Mouse (Mus musculus) cerebellum, adult 2 months (tissue): ENCODE data around the gene Tatdn3. TPM values are rescaled to one million over a fixed set of nuclear protein-coding genes. Genes with fewer than 3 reads are reported as not detected.
A peak's percentile ranks its signal among the peaks of the same experiment; 100 is the strongest.

Experiments used
- DNase-seq, 2 experiments: peaks; one replicate each; pipeline ENCODE4 v3.0.0; 2021
- H3K27ac ChIP-seq: fragments of 200-500 bp; 2 replicates; pipeline ENCODE4 v1.5.1; 2012; ENCODE audit warnings: low read length, control low read depth, inconsistent platforms; ENCODE audit not compliant: insufficient read depth
- H3K27me3 ChIP-seq: fragments of 200-500 bp; 2 replicates; pipeline ENCODE4 v1.6.1; 2012; ENCODE audit warnings: inconsistent platforms, mild to moderate bottlenecking, low read length, moderate library complexity; ENCODE audit not compliant: control insufficient read depth, insufficient read depth
- H3K4me1 ChIP-seq: fragments of 200-500 bp; 2 replicates; pipeline ENCODE4 v1.6.1; 2011; ENCODE audit warnings: low read length; ENCODE audit not compliant: control insufficient read depth, insufficient read depth
- H3K4me3 ChIP-seq: fragments of 200-500 bp; replicated peaks from 2 replicates; pipeline ENCODE3; 2011; ENCODE audit warnings: mild to moderate bottlenecking, low read depth, low read length, control low read depth; ENCODE audit not compliant: insufficient read depth
- CTCF ChIP-seq: fragments of 200-500 bp; IDR thresholded peaks from 2 replicates; pipeline ENCODE4 v1.5.1; 2011; ENCODE audit warnings: low read depth, mild to moderate bottlenecking, control low read depth, low read length, moderate library complexity, borderline replicate concordance; ENCODE audit not compliant: insufficient read depth
- POLR2A ChIP-seq: fragments of 200-500 bp; IDR thresholded peaks from 2 replicates; pipeline ENCODE4 v1.6.1; 2011; ENCODE audit warnings: low read length, control low read depth, borderline replicate concordance; ENCODE audit not compliant: insufficient read depth
- WGBS: fragments of 180-500 bp; shearing (Covaris S2); methylation state at CpG from one replicate; pipeline ENCODE4 v1.1.7; 2018; 5-methylcytosine and 5-hydroxymethylcytosine counted together
- polyA plus RNA-seq: library from polyadenylated mRNA; depleted of rRNA; stranded (reverse); fragments of >200 nt; gene quantifications from 2 replicates; pipeline ENCODE4 v1.2.3, GENCODE M21; 2012

Gene Tatdn3
- polyA plus RNA-seq, 1 experiment = 54.4 TPM

DNA sequence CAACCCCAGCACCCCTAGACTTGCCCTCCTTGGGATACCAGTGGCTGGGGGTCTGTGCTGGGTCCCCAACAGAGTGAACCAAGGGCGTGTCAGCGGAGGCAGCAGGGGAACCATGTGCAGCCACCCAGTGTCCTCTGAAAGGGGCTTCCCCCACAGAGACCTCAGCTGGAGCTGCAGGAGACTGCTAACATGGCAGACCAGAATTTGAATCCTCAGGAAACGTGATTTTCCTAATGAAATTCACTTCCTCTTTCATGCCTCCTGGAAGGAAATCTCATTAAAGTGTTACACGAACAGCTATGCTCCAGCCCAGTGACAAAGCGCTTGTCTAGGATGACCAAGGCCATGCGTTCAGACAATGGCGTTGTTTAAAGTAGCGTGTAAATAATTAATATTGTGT, 24.2 kb upstream of the Tatdn3 start:
- no peaks in the 10 kb centered on the region for H3K27me3 ChIP-seq
- no peak for TF ChIP-seq CTCF
- no peak for TF ChIP-seq POLR2A
- WGBS = 73% methylated on average over 8 of the region's 8 CpGs
- no peak for DNase-seq
- H3K4me3 ChIP-seq = no peak overlapping the region
- no peak overlapping the region for H3K27ac ChIP-seq
- H3K4me1 ChIP-seq = no peaks in the 10 kb centered on the region

DNA sequence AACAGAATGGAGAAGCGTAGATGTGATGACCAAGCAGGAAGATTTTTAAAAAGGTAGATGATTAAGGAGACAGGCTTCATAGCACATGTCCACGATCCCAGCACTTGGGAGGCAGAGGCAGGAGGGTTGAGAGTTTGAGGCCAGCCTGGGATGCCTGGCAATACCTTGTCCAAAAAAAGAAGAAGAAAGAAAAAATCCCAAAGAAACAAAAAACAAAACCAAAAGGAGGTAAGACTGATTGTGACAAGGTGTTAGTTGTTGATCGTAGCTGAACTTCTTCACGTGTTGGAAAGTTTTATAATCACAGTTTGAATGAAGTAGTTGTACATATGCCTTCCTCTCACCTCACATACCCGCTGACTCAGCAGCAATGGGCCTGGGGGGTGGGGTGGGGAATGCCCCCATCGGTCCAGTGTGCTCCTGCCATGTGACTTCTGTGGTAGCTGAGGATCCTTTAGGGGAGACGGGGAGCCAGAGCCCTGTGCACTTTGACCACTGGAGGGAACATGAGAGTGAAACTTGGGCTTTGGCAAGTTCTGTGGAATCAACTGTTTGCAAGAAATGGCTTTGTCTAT, 23.7 kb upstream of the Tatdn3 start:
- no peak for DNase-seq
- TF ChIP-seq CTCF (no peak), POLR2A (no peak)
- WGBS = 88% methylated on average over 7 of the region's 7 CpGs
- no peak overlapping the region for H3K27ac ChIP-seq
- no peaks in the 10 kb centered on the region for H3K27me3 ChIP-seq
- no peaks in the 10 kb centered on the region for H3K4me1 ChIP-seq
- H3K4me3 ChIP-seq = no peak overlapping the region

DNA sequence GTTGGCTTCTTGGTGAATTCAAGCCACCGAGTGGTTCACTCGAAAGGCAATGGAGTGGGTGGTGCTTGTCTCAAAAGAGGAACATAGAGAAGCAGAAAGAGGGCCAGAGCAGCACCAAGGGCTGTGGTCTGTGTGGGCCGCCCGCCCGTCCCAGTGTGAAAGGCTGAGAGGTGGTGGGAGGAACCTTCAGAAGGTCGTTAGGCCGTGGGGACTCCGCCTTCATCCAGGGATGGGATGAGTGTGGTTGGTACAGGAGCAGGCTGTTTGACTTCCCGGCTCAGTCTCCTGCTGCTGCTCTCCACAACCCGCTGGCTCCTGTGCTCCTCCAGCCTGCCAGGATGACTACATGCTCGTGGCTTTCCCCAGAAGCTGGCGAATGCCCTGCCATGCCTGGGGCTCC, 22.9 kb upstream of the Tatdn3 start:
- no peak for DNase-seq
- Histone ChIP-seq H3K27ac (no peak overlapping the region), H3K4me1 (no peaks in the 10 kb centered on the region), H3K27me3 (no peaks in the 10 kb centered on the region), H3K4me3 (no peak overlapping the region)
- WGBS = 64% methylated on average over 12 of the region's 12 CpGs
- no peak for TF ChIP-seq POLR2A

DNA sequence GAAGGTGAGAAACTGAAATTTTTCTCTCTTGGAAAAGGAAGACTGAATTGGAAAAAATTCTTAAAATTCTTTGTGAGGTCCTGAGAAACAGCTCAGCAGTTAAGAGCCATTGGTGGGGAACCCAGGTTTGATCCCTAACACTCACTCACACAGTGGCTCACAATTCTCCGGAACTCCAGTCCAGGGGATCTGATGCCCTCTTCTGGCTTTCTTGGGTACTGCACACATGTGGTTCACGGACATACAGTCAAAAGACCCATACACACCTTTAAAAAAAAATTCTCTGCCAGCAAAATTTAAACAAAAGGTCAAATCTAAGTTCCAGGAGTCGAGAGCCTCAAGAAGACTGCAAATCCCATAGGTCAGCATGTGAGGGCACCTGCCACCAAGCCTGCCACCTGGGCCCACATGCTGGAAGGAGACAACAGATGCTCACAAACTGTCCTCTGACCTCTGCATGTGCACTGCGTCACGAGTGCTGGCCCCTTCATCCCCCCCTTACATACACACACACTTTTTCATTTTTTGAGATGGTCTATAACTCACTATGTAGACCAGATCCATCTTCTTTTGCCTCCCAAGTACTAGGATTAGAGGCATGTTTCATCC, 22.3 kb upstream of the Tatdn3 start:
- TF ChIP-seq CTCF (peak; percentile 39; the same call in 1 of the 2 replicates), POLR2A (no peak)
- no peak for DNase-seq
- Histone ChIP-seq H3K4me1 (no peaks in the 10 kb centered on the region), H3K4me3 (no peak overlapping the region), H3K27ac (no peak overlapping the region), H3K27me3 (no peaks in the 10 kb centered on the region)
- 62% methylated on average over 5 of the region's 5 CpGs for WGBS

DNA sequence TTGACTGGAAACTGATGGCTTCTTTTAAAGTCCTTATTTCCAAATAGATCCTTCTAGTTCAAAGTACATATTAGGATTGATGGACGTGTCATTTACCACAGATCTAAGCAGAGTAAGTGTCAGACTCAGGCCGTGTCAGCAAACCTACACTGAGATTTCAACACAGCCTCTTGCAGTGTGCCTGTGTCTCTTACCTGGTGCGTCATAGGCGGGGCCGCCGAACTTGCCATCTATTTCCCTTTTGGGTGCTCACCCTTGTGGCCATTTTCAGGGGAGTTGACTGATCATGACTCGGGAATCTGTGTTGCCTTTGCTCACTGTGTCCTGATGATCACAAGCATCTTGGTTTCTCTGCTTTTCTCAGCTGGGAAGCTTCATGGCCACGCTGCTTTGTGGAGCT, 20.5 kb upstream of the Tatdn3 start:
- no peak overlapping the region for H3K27ac ChIP-seq
- TF ChIP-seq POLR2A = no peak
- no peak for TF ChIP-seq CTCF
- H3K4me3 ChIP-seq = no peak overlapping the region
- H3K27me3 ChIP-seq = no peaks in the 10 kb centered on the region
- WGBS = 92% methylated on average over 8 of the region's 8 CpGs
- DNase-seq = no peak
- H3K4me1 ChIP-seq = no peaks in the 10 kb centered on the region

DNA sequence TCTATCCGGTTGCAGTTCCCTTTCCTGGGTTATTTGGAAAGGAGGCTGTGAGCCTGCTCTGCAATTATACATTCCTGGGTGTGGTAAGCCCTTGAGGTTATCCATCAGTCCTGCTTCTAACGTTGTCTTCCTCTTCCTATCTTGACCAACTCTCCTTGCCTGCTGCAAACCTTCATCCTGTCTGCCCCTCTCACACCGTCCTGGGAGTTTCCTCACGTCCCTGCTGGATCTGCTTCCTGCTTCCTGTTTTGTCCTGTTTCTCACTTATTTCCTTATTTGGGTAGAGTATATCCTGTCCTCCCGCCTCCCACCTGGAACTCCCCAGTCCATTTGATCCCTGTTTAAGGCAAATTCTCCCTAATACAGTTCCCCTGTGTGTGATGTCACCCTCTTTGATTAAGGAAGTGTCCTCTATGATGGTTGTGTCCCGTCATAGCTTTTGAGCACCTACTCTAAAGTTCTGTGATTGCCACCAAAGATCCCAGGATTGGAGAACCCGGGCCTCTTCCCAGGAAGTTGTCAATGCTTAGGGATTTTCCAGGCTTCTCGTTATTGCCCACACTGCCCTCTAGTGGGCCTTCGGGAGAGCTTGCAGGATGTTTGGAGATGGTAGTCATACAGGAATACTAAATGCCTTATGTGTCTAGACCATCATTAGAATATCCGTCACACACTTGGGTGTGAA, 12.6 kb upstream of the Tatdn3 start:
- Histone ChIP-seq H3K4me1 (no peaks in the 10 kb centered on the region), H3K4me3 (no peak overlapping the region), H3K27ac (no peak overlapping the region), H3K27me3 (no peaks in the 10 kb centered on the region)
- peak; percentile 43 to 50 for DNase-seq
- TF ChIP-seq POLR2A = no peak
- peak; percentile 72; the same call in 1 of the 2 replicates for TF ChIP-seq CTCF
- WGBS = 59% methylated on average over 10 of the region's 10 CpGs

DNA sequence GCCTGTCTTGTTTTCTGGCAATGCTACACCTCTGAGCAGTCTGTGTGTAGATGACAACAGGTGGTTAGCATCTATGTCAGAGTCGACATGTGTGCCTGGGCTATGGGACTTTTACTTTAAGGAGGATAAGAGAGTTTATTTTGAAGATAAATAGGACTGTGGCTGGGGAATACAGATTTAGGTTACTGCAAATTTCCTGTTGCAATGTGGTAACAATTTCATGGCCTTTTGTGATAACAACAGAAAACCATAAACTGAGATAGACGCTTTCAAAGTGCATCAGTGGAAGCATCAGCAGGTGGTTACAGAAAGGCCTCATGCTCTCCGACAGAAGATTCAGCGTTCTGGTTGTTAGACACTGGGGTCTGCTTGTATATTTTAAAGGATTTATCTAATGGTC, 10.8 kb upstream of the Tatdn3 start:
- Histone ChIP-seq H3K4me3 (no peak overlapping the region), H3K27me3 (no peaks in the 10 kb centered on the region), H3K4me1 (no peaks in the 10 kb centered on the region), H3K27ac (no peak overlapping the region)
- TF ChIP-seq CTCF (no peak), POLR2A (no peak)
- 82% methylated on average over 4 of the region's 4 CpGs for WGBS
- no peak for DNase-seq

DNA sequence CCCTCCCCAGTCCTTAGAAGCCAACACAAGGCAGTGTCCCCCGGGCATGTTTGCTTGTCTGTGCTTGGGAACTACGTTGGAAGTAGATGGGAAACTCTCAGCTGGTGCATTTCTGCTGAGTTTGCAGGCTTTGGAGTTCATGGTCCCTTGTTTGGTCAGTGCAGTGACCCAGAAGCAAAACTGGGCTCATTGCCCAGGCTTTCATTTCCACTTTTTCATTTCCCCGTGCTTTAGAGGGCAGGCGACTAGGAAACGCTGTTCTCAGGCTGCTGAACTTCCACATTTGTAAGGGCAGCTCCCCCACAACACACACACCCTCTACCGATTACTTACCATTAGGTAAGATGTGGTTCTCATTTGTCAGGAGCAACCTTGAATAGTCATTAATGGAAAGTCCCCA, 10.3 kb upstream of the Tatdn3 start:
- Histone ChIP-seq H3K27me3 (no peaks in the 10 kb centered on the region), H3K4me1 (no peaks in the 10 kb centered on the region), H3K27ac (no peak overlapping the region), H3K4me3 (no peak overlapping the region)
- 38% methylated on average over 6 of the region's 6 CpGs for WGBS
- TF ChIP-seq POLR2A = no peak
- no peak for TF ChIP-seq CTCF
- DNase-seq = no peak
